Mouse (Mus musculus) adrenal gland, postnatal 4 days (tissue): ENCODE measurements around the gene Cdh23. TPM values are rescaled to one million over a fixed set of nuclear protein-coding genes. Genes with fewer than 3 reads are reported as not detected.

Experiments
- DNase-seq, 2 experiments: peaks; one replicate each; pipeline ENCODE4 v3.0.0; 2021 to 2022; ENCODE audit warnings: low spot score in 2 of 2, mixed read lengths in 2 of 2
- total RNA-seq, 2 experiments: library from RNA; stranded (reverse); gene quantifications; 2 replicates each; pipeline ENCODE4 v1.2.3; 2021

Cdh23 gene
- total RNA-seq, 2 experiments from 2014 or later, result 1.5 to 2.2 TPM

DNA sequence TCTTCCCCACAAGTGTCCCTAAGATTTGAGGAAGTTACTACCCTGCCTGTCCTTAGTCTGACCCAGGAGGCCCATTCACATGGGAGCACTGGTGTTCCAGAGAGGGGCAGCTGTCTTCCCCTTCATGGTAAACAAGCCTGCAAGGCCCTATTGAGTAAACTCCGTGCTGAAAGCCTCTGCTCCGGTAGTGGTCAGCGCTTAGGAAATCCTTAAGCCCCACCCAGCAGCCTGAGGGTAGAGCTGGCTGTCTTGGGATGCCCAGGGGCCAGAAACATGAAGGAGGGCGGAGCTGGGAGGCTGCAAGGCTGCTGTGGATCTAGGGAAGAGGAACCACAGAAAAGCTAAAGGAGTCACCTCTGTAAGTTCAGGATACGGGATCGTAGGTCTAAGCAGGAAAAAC lies 347.2 kb downstream of the Cdh23 start:
- no peak for DNase-seq

- DNase-seq, result no peak
These were observed 348.3 kb downstream of the Cdh23 start for GRCm38 (mm10) chr10:60347768-60348610.

- DNase-seq, result peak; percentile 57 to 68
These were observed 349.4 kb downstream of the Cdh23 start, which contains the start of gene Vsir for GRCm38 (mm10) chr10:60346701-60347405. Vsir (plus strand) TSS chr10:60346851.

- DNase-seq, result no peak
These were observed 350.2 kb downstream of the Cdh23 start for GRCm38 (mm10) chr10:60346056-60346455.

DNA sequence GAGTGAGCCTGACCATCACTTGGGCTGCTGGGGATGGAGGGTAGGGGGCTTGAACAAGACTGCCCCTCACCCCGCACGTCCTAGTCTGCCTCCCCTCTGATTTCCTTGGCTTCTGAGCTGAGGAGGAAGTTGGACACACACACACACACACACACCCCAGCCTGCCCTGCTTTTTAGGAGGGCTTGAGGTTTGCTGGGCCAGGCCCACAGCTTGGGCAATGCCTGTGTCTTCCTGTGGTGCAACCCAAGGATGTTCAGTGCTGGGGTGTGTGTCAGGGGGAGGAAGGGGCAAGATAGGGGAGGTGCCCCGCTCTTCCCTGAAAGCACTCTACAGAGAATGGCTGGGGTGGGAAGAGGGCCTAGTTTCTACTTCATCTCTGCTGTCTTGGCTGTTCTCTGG lies 352.2 kb downstream of the Cdh23 start:
- DNase-seq, result no peak

DNA sequence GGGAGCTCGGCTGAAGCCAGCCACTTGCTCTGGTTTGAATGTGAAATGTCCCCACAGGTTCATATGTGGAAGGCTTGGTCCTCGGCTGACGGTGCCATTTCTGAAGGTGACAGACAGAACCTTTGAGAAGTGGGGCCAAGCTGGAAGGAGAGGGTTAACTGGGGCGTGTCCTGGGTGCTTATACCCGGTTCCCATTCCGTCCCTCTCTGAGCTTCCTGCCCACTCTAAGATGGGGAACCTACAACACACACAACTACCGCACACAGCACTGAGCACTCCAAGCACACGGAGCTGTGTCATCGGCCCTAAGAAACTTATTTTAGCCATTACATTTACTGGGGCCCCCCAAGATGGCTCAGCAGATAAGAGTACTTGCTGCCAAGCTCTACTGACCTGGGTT lies 354.8 kb downstream of the Cdh23 start:
- DNase-seq, result no peak

GRCm38 (mm10) chr10:60335021-60335420 lies 361.3 kb downstream of the Cdh23 start:
- DNase-seq, result no peak

GRCm38 (mm10) chr10:60334583-60334982 lies 361.7 kb downstream of the Cdh23 start:
- no peak for DNase-seq

DNA sequence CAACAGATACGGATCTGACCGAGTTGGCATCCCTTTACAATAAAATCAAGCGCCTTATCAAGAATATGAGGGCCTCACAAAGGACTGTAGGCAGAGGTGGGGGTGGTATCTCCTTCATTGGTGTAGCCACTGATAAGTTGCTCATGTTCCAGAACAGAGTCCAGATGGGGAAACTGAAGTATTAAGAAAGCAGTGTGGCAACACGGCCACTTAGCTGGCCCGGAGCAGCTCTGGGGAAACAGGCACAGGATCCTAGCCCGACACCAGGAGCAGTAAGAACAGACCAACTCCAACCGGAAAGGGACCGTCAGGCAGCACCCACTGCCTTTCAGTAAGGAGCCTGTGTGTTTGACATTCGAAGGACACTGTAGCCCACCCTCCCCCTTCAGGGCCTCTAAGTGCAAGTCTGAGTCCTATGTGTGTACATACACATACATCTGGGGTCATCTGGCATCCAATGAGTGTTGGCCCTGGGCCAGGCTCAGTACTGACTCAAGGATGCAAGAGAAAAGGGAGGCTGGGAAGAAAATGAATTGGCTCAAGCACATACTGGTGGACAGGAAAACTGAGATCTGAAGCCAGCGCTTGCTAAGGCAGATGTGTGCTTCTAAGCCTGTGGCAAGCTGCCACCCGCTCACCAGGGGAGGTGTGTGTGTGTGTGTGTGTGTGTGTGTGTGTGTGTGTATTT lies 367.2 kb downstream of the Cdh23 start:
- no peak for DNase-seq

- no peak for DNase-seq
These were observed 380.1 kb downstream of the Cdh23 start for GRCm38 (mm10) chr10:60316166-60316565.

- no peak for DNase-seq
These were observed 382.7 kb downstream of the Cdh23 start for GRCm38 (mm10) chr10:60313606-60314005.

GRCm38 (mm10) chr10:60310629-60311028 lies 385.7 kb downstream of the Cdh23 start:
- no peak for DNase-seq

- peak in 1 of 2 experiments; percentile 51 for DNase-seq
These were observed 391.2 kb downstream of the Cdh23 start for GRCm38 (mm10) chr10:60304854-60305628.

GRCm38 (mm10) chr10:60303419-60303818 lies 392.9 kb downstream of the Cdh23 start:
- no peak for DNase-seq

DNA sequence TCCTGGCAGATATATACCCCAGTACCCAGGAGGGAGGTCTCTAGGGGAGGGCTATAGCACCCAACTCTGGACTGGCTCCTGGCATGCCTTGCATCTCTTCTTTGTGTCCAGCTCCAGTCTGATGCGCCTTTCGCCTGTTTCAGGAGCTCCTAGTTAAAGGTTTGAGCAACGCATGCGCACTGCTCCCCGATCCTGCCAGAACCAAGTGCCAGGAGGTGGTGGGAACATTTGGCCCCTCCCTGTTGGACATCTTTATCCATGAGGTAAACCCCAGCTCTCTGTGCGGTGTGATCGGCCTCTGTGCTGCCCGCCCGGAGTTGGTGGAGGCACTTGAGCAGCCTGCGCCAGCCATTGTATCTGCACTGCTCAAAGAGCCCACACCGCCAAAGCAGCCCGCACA lies 396.7 kb downstream of the Cdh23 start:
- no peak for DNase-seq

GRCm38 (mm10) chr10:60296027-60296426 lies 400.3 kb downstream of the Cdh23 start:
- DNase-seq, result no peak

DNA sequence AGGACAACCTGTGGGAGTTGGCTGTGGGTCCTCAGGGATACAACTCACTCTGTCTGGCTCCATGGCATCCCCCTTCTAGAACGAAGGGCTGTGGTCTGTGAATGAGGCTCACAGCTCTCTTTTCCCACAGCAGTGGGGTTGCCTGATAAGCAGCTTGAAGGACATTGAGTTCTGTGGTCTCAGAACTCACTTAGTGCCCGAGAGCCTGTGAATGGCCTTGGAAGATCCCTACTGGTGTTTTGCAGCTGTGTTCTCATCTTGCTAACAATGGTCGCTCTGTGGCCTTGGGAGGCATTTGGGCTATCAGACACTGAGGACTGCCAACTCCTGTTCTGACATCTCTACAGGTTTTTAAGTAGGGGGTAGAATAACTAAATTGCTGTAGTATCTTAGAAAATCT lies 400.9 kb downstream of the Cdh23 start:
- DNase-seq, result no peak

GRCm38 (mm10) chr10:60294621-60295020 lies 401.7 kb downstream of the Cdh23 start:
- DNase-seq, result no peak

- DNase-seq, result no peak
These were observed 404.1 kb downstream of the Cdh23 start for GRCm38 (mm10) chr10:60292209-60292608.

GRCm38 (mm10) chr10:60290739-60291110 lies 405.6 kb downstream of the Cdh23 start:
- no peak for DNase-seq
